Mouse (Mus musculus): Measurements from ENCODE around the gene Ppil2. TPM values are rescaled to one million over a fixed set of nuclear protein-coding genes. Genes with fewer than 3 reads are reported as not detected.

The Ppil2 gene
- polyA plus RNA-seq, 1 experiment from 2014 or later = 101 TPM

GRCm38 (mm10) chr16:17146772-17147235, 35.7 kb upstream of the Ppil2 start, which contains the start of gene Ccdc116:
TSS of gene Ccdc116 (minus strand) at chr16:17147229.
- Histone ChIP-seq H3K9me3 (replicated peaks; ENCODE audit: low read length) (no peaks in the 10 kb centered on the region), H3K4me3 (replicated peaks; ENCODE audit: low read depth, low read length) (peak within 1 kb of the TSS; percentile 52), H3K27me3 (ENCODE audit: insufficient read depth, low read length) (no peaks in the 10 kb centered on the region), H3K36me3 (ENCODE audit: insufficient read depth, low read length) (0 out of 2 replicates have a peak, but pooled peaks cover 3% of the 10 kb centered on the region), H3K27ac (peak within 1 kb of the TSS; percentile 13; the same call in 1 of the 2 replicates), H3K9ac (ENCODE audit: low read depth, low read length) (peak within 1 kb of the TSS; percentile 41), H3K4me2 (ENCODE audit: low read length) (peak within 1 kb of the TSS; percentile 98), H3K4me1 (replicated peaks; ENCODE audit: insufficient read depth, low read length) (peaks cover 13% of the 10 kb centered on the region)
- DNase-seq (ENCODE audit: low spot score) (peak; percentile 95), ATAC-seq (replicated peaks; ENCODE audit: low FRiP score, low read depth) (peak; percentile 78)
- under 1% methylated on average over 33 of the region's 34 CpGs for WGBS
- peak; percentile 67 for TF ChIP-seq CTCF (IDR thresholded peaks at IDR 0.05; ENCODE audit: low read depth)

- DNase-seq (ENCODE audit: low spot score) (peak; percentile 69), ATAC-seq (replicated peaks; ENCODE audit: low FRiP score, low read depth) (no peak)
- 20% methylated on average over 7 of the region's 7 CpGs for whole genome bisulfite sequencing
- H3K27me3 ChIP-seq (ENCODE audit: insufficient read depth, low read length) = no peaks in the 10 kb centered on the region
- no peak within 1 kb of the TSS for H3K4me3 ChIP-seq (replicated peaks; ENCODE audit: low read depth, low read length)
- no peaks in the 10 kb centered on the region for H3K9me3 ChIP-seq (replicated peaks; ENCODE audit: low read length)
- H3K4me2 ChIP-seq (ENCODE audit: low read length) = no peak within 1 kb of the TSS
- no peak within 1 kb of the TSS for H3K9ac ChIP-seq (ENCODE audit: low read depth, low read length)
- TF ChIP-seq CTCF (IDR thresholded peaks at IDR 0.05; ENCODE audit: low read depth) = no peak
- H3K4me1 ChIP-seq (replicated peaks; ENCODE audit: insufficient read depth, low read length) = peaks cover 13% of the 10 kb centered on the region
- H3K27ac ChIP-seq = no peak within 1 kb of the TSS
- no peaks in the 10 kb centered on the region for H3K36me3 ChIP-seq (ENCODE audit: insufficient read depth, low read length)
Measured at GRCm38 (mm10) chr16:17144339-17144738, 33.3 kb upstream of the Ppil2 start, which contains the start of gene Ydjc. TSS of gene Ydjc (plus strand) at chr16:17144621.

- no peak overlapping the region for H3K9ac ChIP-seq (ENCODE audit: low read depth, low read length)
- H3K9me3 ChIP-seq (replicated peaks; ENCODE audit: low read length) = no peaks in the 10 kb centered on the region
- H3K4me1 ChIP-seq (replicated peaks; ENCODE audit: insufficient read depth, low read length) = no peaks in the 10 kb centered on the region
- H3K27me3 ChIP-seq (ENCODE audit: insufficient read depth, low read length) = no peaks in the 10 kb centered on the region
- no peaks in the 10 kb centered on the region for H3K36me3 ChIP-seq (ENCODE audit: insufficient read depth, low read length)
- ATAC-seq (replicated peaks; ENCODE audit: low FRiP score, low read depth) (no peak), DNase-seq (ENCODE audit: low spot score) (no peak)
- H3K4me2 ChIP-seq (ENCODE audit: low read length) = no peak overlapping the region
- 83% methylated on average over 15 of the region's 15 CpGs for WGBS
- TF ChIP-seq CTCF (IDR thresholded peaks at IDR 0.05; ENCODE audit: low read depth) = no peak
- no peak overlapping the region for H3K4me3 ChIP-seq (replicated peaks; ENCODE audit: low read depth, low read length)
- H3K27ac ChIP-seq = no peak overlapping the region
Measured at GRCm38 (mm10) chr16:17137355-17137754, 26.3 kb upstream of the Ppil2 start.

GRCm38 (mm10) chr16:17132906-17133200, 21.8 kb upstream of the Ppil2 start:
- H3K36me3 ChIP-seq (ENCODE audit: insufficient read depth, low read length) = no peaks in the 10 kb centered on the region
- ATAC-seq (replicated peaks; ENCODE audit: low FRiP score, low read depth) = no peak
- 0 out of 2 replicates have a peak, but pooled peaks cover 8% of the 10 kb centered on the region for H3K4me1 ChIP-seq (replicated peaks; ENCODE audit: insufficient read depth, low read length)
- H3K27me3 ChIP-seq (ENCODE audit: insufficient read depth, low read length) = no peaks in the 10 kb centered on the region
- peak overlapping the region; percentile 44; the same call in 1 of the 2 replicates for H3K9ac ChIP-seq (ENCODE audit: low read depth, low read length)
- no peak overlapping the region for H3K27ac ChIP-seq
- H3K9me3 ChIP-seq (replicated peaks; ENCODE audit: low read length) = no peaks in the 10 kb centered on the region
- DNase-seq (ENCODE audit: low spot score) = no peak
- WGBS = 32% methylated on average over 7 of the region's 7 CpGs
- peak overlapping the region; percentile 67; the same call in 1 of the 2 replicates for H3K4me3 ChIP-seq (replicated peaks; ENCODE audit: low read depth, low read length)
- TF ChIP-seq CTCF (IDR thresholded peaks at IDR 0.05; ENCODE audit: low read depth) = no peak
- H3K4me2 ChIP-seq (ENCODE audit: low read length) = peak overlapping the region; percentile 98

GRCm38 (mm10) chr16:17132089-17132905, 21.2 kb upstream of the Ppil2 start, which contains the start of gene Sdf2l1:
TSS of gene Sdf2l1 (minus strand) at chr16:17132383.
- under 1% methylated on average over 47 of the region's 47 CpGs for WGBS
- H3K27ac ChIP-seq = no peak within 1 kb of the TSS

GRCm38 (mm10) chr16:17131191-17132088, 20.4 kb upstream of the Ppil2 start:
- Histone ChIP-seq H3K4me2 (ENCODE audit: low read length) (peak overlapping the region; percentile 98), H3K36me3 (ENCODE audit: insufficient read depth, low read length) (no peaks in the 10 kb centered on the region), H3K27ac (no peak overlapping the region), H3K9ac (ENCODE audit: low read depth, low read length) (peak overlapping the region; percentile 68), H3K4me1 (replicated peaks; ENCODE audit: insufficient read depth, low read length) (0 out of 2 replicates have a peak, but pooled peaks cover 8% of the 10 kb centered on the region), H3K4me3 (replicated peaks; ENCODE audit: low read depth, low read length) (peak overlapping the region; percentile 67), H3K27me3 (ENCODE audit: insufficient read depth, low read length) (no peaks in the 10 kb centered on the region), H3K9me3 (replicated peaks; ENCODE audit: low read length) (no peaks in the 10 kb centered on the region)
- DNase-seq (ENCODE audit: low spot score) = no peak
- WGBS = 4% methylated on average over 43 of the region's 43 CpGs
- no peak for TF ChIP-seq CTCF (IDR thresholded peaks at IDR 0.05; ENCODE audit: low read depth)
- no peak for ATAC-seq (replicated peaks; ENCODE audit: low FRiP score, low read depth)

More at GRCm38 (mm10) chr16:17132089-17132905, 21.2 kb upstream of the Ppil2 start, which contains the start of gene Sdf2l1:
- peak; percentile 99 for DNase-seq (ENCODE audit: low spot score)
- H3K4me2 ChIP-seq (ENCODE audit: low read length) = peak within 1 kb of the TSS; percentile 98
- H3K27me3 ChIP-seq (ENCODE audit: insufficient read depth, low read length) = no peaks in the 10 kb centered on the region
- H3K9ac ChIP-seq (ENCODE audit: low read depth, low read length) = peak within 1 kb of the TSS; percentile 68
- peak; percentile 57 for TF ChIP-seq CTCF (IDR thresholded peaks at IDR 0.05; ENCODE audit: low read depth)
- peak; percentile 99 for ATAC-seq (replicated peaks; ENCODE audit: low FRiP score, low read depth)
- H3K4me1 ChIP-seq (replicated peaks; ENCODE audit: insufficient read depth, low read length) = 0 out of 2 replicates have a peak, but pooled peaks cover 8% of the 10 kb centered on the region
- H3K36me3 ChIP-seq (ENCODE audit: insufficient read depth, low read length) = no peaks in the 10 kb centered on the region
- peak within 1 kb of the TSS; percentile 67 for H3K4me3 ChIP-seq (replicated peaks; ENCODE audit: low read depth, low read length)
- H3K9me3 ChIP-seq (replicated peaks; ENCODE audit: low read length) = no peaks in the 10 kb centered on the region
